Mouse (Mus musculus) ES-E14 (cell line): ENCODE measurements around the gene Zfp948. TPM values are rescaled to one million over a fixed set of nuclear protein-coding genes. Genes with fewer than 3 reads are reported as not detected.

Source experiments
- DNase-seq: peaks from one replicate; pipeline ENCODE4 v3.0.0-alpha.2; 2013; ENCODE audit warnings: low read depth, low spot score
- H3K27ac ChIP-seq: 2 replicates; pipeline ENCODE4 v1.5.1; 2012; ENCODE audit warnings: low read depth, mild to moderate bottlenecking, low read length, moderate library complexity, mixed read lengths; ENCODE audit not compliant: poor library complexity, insufficient read depth, severe bottlenecking
- H3K36me3 ChIP-seq: 2 replicates; pipeline ENCODE4 v1.6.1; 2012; ENCODE audit warnings: mild to moderate bottlenecking, low read length, moderate library complexity, mixed read lengths; ENCODE audit not compliant: control insufficient read depth, poor library complexity, insufficient read depth, severe bottlenecking
- H3K4me1 ChIP-seq, 2 experiments: fragments of 150-350 bp in 1 of 2; sonication (generic) in 1 of 2; 2 replicates each; pipeline ENCODE4 v1.6.1; 2012; ENCODE audit warnings: low read length in 2 of 2, mild to moderate bottlenecking in 1 of 2, mixed read lengths in 1 of 2; ENCODE audit not compliant: control insufficient read depth in 2 of 2, insufficient read depth in 2 of 2, poor library complexity in 1 of 2
- H3K4me3 ChIP-seq, 2 experiments: fragments of 150-350 bp in 1 of 2; sonication (generic) in 1 of 2; 2 replicates each; pipeline ENCODE4 v1.5.1; 2012; ENCODE audit warnings: low read length in 2 of 2, low read depth in 1 of 2, mild to moderate bottlenecking in 1 of 2, mixed read lengths in 1 of 2; ENCODE audit not compliant: insufficient read depth in 1 of 2, poor library complexity in 1 of 2, severe bottlenecking in 1 of 2
- H3K9ac ChIP-seq: 2 replicates; pipeline ENCODE4 v1.6.1; 2012; ENCODE audit warnings: low read depth, mild to moderate bottlenecking, low read length, mixed read lengths; ENCODE audit not compliant: poor library complexity, insufficient read depth, severe bottlenecking
- H3K9me3 ChIP-seq: fragments of 150-350 bp; sonication (generic); 2 replicates; pipeline ENCODE4 v1.6.1; 2012; ENCODE audit warnings: low read depth, mild to moderate bottlenecking, low read length; ENCODE audit not compliant: control insufficient read depth, insufficient read depth
- CHD2 ChIP-seq: IDR thresholded peaks from 2 replicates; pipeline ENCODE4 v1.6.1; 2014; ENCODE audit warnings: mild to moderate bottlenecking, low read depth, low read length, inconsistent platforms
- HCFC1 ChIP-seq: IDR thresholded peaks from 2 replicates; pipeline ENCODE4 v1.6.1; 2012; ENCODE audit warnings: low read length, inconsistent platforms, borderline replicate concordance; ENCODE audit not compliant: insufficient read depth
- MAFK ChIP-seq: IDR thresholded peaks from 2 replicates; pipeline ENCODE4 v1.6.1; 2014; ENCODE audit warnings: mild to moderate bottlenecking, low read depth, low read length, inconsistent platforms; ENCODE audit not compliant: insufficient read depth
- ZC3H11A ChIP-seq: IDR thresholded peaks from 2 replicates; pipeline ENCODE4 v1.6.1; 2012; ENCODE audit warnings: low read depth, mild to moderate bottlenecking, inconsistent platforms, low read length, borderline replicate concordance
- ZNF384 ChIP-seq: IDR thresholded peaks from 2 replicates; pipeline ENCODE4 v1.6.1; 2012; ENCODE audit warnings: low read depth, low read length, inconsistent platforms
- in situ Hi-C, 2 experiments: fragments of 600-800 bp; cut with MboI; formaldehyde crosslinking; loops; one replicate each; pipeline ENCODE4 v1.15.1; 2025; ENCODE audit warnings: low sequenced_read_pairs in 2 of 2, inconsistent platforms in 1 of 2; ENCODE audit not compliant: unreplicated experiment in 2 of 2
- total RNA-seq: library from RNA; depleted of rRNA; stranded (reverse); fragments of 300-350 nt; gene quantifications from 2 replicates; pipeline ENCODE4 v1.2.3, GENCODE M21; 2012; rRNA removed

Gene Zfp948
- total RNA-seq = 8.2 and 8.9 TPM in 2 replicates

DNA sequence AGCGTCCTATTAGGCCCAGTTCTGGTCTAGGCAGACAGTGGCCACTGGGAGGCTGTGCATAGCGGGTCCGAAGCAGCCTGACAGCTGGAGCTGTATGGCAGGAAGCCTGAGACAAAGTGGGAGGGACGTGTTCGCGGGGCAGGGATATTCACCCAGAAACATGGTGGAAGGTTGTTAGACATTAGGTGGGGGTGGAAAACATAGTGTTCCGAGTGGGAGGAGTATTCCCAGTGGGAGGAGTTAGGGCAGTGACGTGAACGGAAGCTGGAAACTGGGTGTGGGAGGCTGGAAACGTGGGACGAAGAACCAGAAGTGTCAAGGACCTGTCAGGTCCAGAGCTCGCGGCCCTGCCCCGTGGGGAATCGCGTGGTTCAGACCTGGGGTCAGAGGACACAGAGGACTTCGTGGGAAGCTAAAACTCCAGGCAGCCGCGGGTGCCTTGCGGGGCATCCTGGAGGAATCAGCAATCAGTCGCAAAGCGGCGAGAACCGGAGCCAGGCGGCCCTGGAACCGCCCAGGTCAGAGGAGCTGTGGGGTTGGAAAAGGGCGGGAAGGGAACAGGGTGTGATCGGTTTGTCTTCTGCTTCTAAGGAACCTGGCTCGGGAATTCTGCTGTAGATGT, at the start of gene Zfp948:
TSS of gene Zfp948 (plus strand) at position 281 of the 622 bp plus-strand sequence.
- DNase-seq = peak; percentile 79
- H3K27ac ChIP-seq = peak within 1 kb of the TSS; percentile 82; the same call in 1 of the 2 replicates

DNA sequence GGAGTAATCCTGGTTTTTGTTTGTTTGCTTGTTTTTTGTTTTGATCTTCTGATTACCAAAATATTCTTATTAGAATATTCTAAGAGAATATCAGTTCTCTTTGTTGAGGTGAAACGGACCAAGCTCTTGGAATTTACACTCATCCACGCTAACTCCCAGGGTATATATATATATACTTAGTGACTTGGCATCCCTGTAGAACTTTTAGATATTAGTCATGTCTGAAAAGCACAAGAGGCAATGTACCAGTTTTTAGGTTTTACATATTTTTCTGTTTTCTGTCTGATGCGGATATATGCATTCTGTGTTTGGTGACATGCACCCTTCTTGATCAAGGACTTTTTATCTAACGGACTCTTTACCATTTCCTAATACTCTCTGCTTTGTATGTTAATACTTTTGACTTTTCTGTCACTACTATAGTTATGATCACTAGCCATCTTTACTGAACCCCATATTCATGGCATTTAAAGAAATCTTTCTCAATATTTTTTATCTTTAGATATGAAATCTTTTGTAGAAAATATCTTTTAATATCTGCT, 49.6 kb upstream of the Zfp948 start:
- H3K4me1 ChIP-seq = peaks cover 0 to 3% of the 10 kb centered on the region in 2 experiments; a peak in 1 of 4 replicates
- H3K36me3 ChIP-seq = no peaks in the 10 kb centered on the region
- peak overlapping the region; percentile 72 to 78; a peak in 3 of 4 replicates for H3K4me3 ChIP-seq
- H3K9me3 ChIP-seq = peaks cover 3% of the 10 kb centered on the region; the same call in 1 of the 2 replicates
- no peak overlapping the region; the same call in 1 of the 2 replicates for H3K27ac ChIP-seq
- no peak for DNase-seq
- H3K9ac ChIP-seq = peak overlapping the region; percentile 92; the same call in 1 of the 2 replicates
- in situ Hi-C loops = no loop called here
- TF ChIP-seq ZNF384 (peak; percentile 82), ZC3H11A (no peak)

More for the DNA sequence above, at the start of gene Zfp948:
- Histone ChIP-seq H3K4me3 (peak within 1 kb of the TSS; percentile 51 to 72), H3K9ac (peak within 1 kb of the TSS; percentile 82), H3K36me3 (no peaks in the 10 kb centered on the region), H3K4me1 (0 out of 4 replicates have a peak, but pooled peaks cover 0 to 4% of the 10 kb centered on the region in 2 experiments), H3K9me3 (no peaks in the 10 kb centered on the region)
- in situ Hi-C loops = no loop called here
- TF ChIP-seq ZC3H11A (no peak), HCFC1 (no peak), CHD2 (no peak), MAFK (no peak), ZNF384 (no peak)

DNA sequence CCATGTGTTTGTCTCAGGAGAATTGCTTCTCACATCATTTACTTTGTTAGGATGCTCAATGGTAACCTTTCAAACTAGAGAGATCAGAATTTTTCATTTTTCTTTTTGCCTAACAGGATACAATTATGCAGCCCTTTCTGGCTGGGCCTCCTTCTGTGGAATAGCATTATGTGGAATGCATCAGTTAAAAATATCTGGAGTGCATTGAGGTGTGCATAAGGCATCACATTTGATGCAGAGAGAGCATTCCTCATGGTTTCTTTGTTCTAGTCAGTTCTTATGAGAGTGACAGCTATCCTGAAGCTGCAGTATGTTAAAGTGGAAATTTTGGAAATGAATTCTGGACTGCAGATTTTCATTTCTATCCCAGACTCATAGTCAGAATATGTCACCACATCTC, 40.5 kb upstream of the Zfp948 start:
- Histone ChIP-seq H3K36me3 (no peaks in the 10 kb centered on the region), H3K4me1 (peaks cover 0 to 3% of the 10 kb centered on the region in 2 experiments; a peak in 1 of 4 replicates), H3K9ac (no peak overlapping the region), H3K9me3 (no peaks in the 10 kb centered on the region), H3K4me3 (no peak overlapping the region), H3K27ac (no peak overlapping the region)
- in situ Hi-C loops = no loop called here
- DNase-seq = no peak
- no peak for TF ChIP-seq MAFK

DNA sequence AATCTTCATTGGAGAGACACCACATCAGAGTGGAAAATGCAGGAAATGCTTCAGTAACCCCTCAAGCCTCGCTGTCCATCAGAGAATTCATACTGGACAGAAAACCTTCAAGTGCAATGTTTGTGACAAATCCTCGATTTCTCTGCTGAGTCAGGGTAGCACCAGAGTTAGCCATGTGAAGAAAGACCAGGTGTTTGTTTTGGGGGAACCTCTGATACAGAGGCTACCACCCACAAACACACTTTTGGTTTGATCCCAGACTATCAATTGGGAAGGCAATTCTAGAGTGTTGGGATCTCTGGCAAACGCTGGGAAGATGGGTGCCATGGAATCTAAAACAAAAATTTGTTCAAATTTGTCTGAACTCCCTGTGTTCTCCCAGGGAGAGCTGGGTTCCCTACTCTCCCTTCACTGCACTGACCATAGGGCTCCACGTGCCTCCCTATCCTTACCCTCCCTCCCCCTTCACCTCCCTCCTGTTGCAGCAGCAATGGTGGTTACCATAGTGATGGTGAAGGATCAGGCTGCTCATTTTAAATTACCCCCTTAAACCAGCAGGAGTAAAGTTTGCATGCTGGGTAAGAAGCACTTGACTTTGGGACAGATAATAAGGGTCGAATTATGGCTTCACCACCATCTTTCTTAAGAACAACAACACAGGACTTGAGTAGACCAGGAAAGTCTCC, 36.0 kb upstream of the Zfp948 start:
- Histone ChIP-seq H3K9me3 (no peaks in the 10 kb centered on the region), H3K9ac (no peak overlapping the region), H3K4me1 (peaks cover 5 to 13% of the 10 kb centered on the region in 2 experiments; a peak in 2 of 4 replicates), H3K27ac (no peak overlapping the region), H3K4me3 (no peak overlapping the region), H3K36me3 (no peaks in the 10 kb centered on the region)
- TF ChIP-seq CHD2 = no peak
- TF ChIP-seq ZNF384 = no peak
- TF ChIP-seq ZC3H11A = no peak
- TF ChIP-seq HCFC1 = no peak
- no peak for TF ChIP-seq MAFK
- in situ Hi-C loops = no loop called here
- DNase-seq = no peak
